Comparison of ENCODE assay signal across 8 mouse cellular contexts in genomic region chr10:22148441-22149072, GRCm38 (mm10). TPM values are rescaled to one million over a fixed set of nuclear protein-coding genes. Genes with fewer than 3 reads are reported as not detected.
A peak's percentile ranks its signal among the peaks of the same experiment; 100 is the strongest.
DNase-seq lines count a peak whose midpoint lies in the region; ATAC-seq lines count a peak whose summit lies in the region.

No protein-coding gene starts in this region.

- peak overlapping the region; percentile 96 for H3K4me2 ChIP-seq in heart, embryonic 13.5 days
- H3K4me2 ChIP-seq in kidney, embryonic 16.5 days (replicated peaks; ENCODE audit: low read depth, low read length): peak overlapping the region; percentile 99

- H3K27ac ChIP-seq in heart, embryonic 13.5 days (replicated peaks): peak overlapping the region; percentile 59
- peak overlapping the region; percentile 76 for H3K27ac ChIP-seq in kidney, embryonic 16.5 days (ENCODE audit: low read length)

- peak; percentile 77; the same call in 1 of the 2 replicates for ATAC-seq in heart, embryonic 13.5 days (ENCODE audit: extremely low read depth, insufficient number of reproducible peaks, low FRiP score, low TSS enrichment)
- ATAC-seq in kidney, embryonic 16.5 days (ENCODE audit: low FRiP score, low TSS enrichment): peak; percentile 94

- peaks cover 35% of the 10 kb centered on the region for H3K27me3 ChIP-seq in heart, embryonic 13.5 days (replicated peaks)
- H3K27me3 ChIP-seq in kidney, embryonic 16.5 days (ENCODE audit: insufficient read depth, low read length): peaks cover 18% of the 10 kb centered on the region

- under 1% methylated on average over 48 of the region's 50 CpGs for WGBS in heart, embryonic 13.5 days
- 0% methylated on average over 48 of the region's 50 CpGs for WGBS in kidney, embryonic 16.5 days

- peak overlapping the region; percentile 88 for H3K9ac ChIP-seq in heart, embryonic 13.5 days
- peak overlapping the region; percentile 87 for H3K9ac ChIP-seq in kidney, embryonic 16.5 days (replicated peaks; ENCODE audit: low read length)

- H3K4me1 ChIP-seq in heart, embryonic 13.5 days: peaks cover 23% of the 10 kb centered on the region
- peaks cover 9% of the 10 kb centered on the region for H3K4me1 ChIP-seq in kidney, embryonic 16.5 days (ENCODE audit: insufficient read depth, low read length)

- H3K4me3 ChIP-seq in heart, embryonic 13.5 days: peak overlapping the region; percentile 82
- H3K4me3 ChIP-seq in kidney, embryonic 16.5 days (ENCODE audit: low read length): peak overlapping the region; percentile 75

- peaks cover 6% of the 10 kb centered on the region for H3K36me3 ChIP-seq in heart, embryonic 13.5 days
- H3K36me3 ChIP-seq in kidney, embryonic 16.5 days (ENCODE audit: insufficient read depth, low read length): no peaks in the 10 kb centered on the region

- no peaks in the 10 kb centered on the region for H3K9me3 ChIP-seq in heart, embryonic 13.5 days
- H3K9me3 ChIP-seq in kidney, embryonic 16.5 days (ENCODE audit: low read length): no peaks in the 10 kb centered on the region

- peak; percentile 74 to 79 for DNase-seq in spleen, adult 18-20 months
- no peak for DNase-seq in spleen, adult 12 weeks (ENCODE audit: low spot score)
- peak; percentile 87 for DNase-seq in embryo, embryonic 9.5 days (ENCODE audit: extremely low spot score)
- DNase-seq in lung, postnatal 25 days (ENCODE audit: low spot score): peak; percentile 84
- DNase-seq in ovary, postnatal 14 days (ENCODE audit: low spot score): peak; percentile 48
- DNase-seq in urinary bladder, postnatal 25 days (ENCODE audit: low spot score): peak; percentile 74

RNA-seq across cellular contexts. Expression of gene E030030I06Rik, which starts 0.5 kb away (rescaled TPM):
- polyA plus RNA-seq in heart, embryonic 13.5 days (2015; fragmentation: Nextera tagmentation; extraction: Ambion mirVana): 12.3 and 16.2 TPM in 2 replicates
- polyA plus RNA-seq in kidney, embryonic 16.5 days (2015; fragmentation: Nextera tagmentation; extraction: Ambion mirVana): 30.1 and 31.6 TPM in 2 replicates

RNA-seq across cellular contexts. Expression of gene Raet1e, which starts 9.8 kb away (rescaled TPM):
- polyA plus RNA-seq in heart, embryonic 13.5 days (2015; fragmentation: Nextera tagmentation; extraction: Ambion mirVana): 2.9 and 3.5 TPM in 2 replicates
- 12.5 and 13.1 TPM in 2 replicates for polyA plus RNA-seq in kidney, embryonic 16.5 days (2015; fragmentation: Nextera tagmentation; extraction: Ambion mirVana)

RNA-seq across cellular contexts. Expression of gene H60b, which starts 9.8 kb away (rescaled TPM):
- polyA plus RNA-seq in heart, embryonic 13.5 days (2015; fragmentation: Nextera tagmentation; extraction: Ambion mirVana): 0.25 and 0.50 TPM in 2 replicates
- 1.5 and 1.7 TPM in 2 replicates for polyA plus RNA-seq in kidney, embryonic 16.5 days (2015; fragmentation: Nextera tagmentation; extraction: Ambion mirVana)
